Mouse (Mus musculus) gonadal fat pad, adult 2 months (tissue): ENCODE measurements at regions not wholly inside any gene's neighbourhood (a gene's known extent, or its start where the extent isn't known, plus 50 kb on each side); places are given as distances from the start of the nearest gene placed in this dataset.

Experiments
- DNase-seq: peaks from one replicate; pipeline ENCODE4 v3.0.0-alpha.2; 2012; ENCODE audit warnings: low read depth

DNA sequence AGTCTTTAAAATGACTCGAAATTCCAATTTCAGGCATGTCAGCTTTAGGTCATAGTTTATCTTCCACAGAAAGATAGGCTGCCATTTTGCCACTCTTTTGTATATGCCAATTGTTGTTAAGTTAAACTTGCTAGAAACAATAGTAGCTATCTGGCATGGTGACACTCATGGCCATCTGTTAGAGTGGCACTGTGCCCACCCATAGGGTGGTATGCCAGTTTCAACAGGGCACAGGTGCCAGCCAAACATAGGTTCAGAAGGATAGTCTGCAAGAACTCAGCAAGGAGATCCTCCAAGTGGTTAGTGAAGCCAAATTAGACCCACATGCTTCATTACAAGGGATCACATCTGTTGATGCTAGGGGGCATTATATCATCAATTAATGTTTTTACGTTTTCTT is 135.8 kb upstream of the Gm6812 start:
- no peak for DNase-seq

DNA sequence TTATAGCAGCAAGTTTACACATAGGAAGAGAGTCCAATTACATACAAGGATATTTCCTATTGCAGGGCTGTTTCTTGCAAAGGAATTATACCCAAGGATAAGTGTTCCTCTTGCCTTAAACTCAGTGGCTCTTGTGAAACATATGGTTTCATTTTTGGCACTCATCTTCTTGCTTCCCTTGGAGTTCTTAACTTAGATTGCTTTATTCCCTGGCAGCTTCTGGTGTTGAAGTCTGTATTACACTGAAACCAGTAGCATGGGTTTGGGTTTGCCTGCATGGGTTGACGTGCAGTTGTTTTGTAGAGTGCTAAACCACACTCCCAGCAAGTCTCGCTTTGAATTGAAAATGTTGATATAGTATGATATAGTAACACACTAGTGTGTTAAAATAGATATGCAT is 116.3 kb upstream of the Gm6812 start:
- peak; percentile 1 for DNase-seq

DNA sequence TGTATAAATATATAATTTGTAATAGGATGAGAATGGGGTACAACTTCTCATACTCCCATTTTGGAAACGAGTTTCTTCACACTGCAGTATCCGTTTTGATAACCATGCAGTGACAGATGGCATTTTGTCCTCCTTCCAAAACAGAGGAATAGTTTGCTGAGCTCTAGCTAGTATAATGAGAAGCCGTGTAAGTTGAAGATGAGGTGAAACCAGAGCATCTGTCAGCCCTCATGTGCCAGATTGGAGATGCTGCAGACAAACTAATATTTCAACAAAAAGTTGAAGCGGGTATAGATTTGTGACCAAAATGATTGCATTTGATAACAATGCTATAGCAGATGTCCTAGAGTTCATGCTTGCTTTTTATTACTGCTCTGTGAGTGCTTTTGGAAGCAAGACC is 115.1 kb upstream of the Gm6812 start:
- DNase-seq = no peak
